Mouse (Mus musculus) midbrain, embryonic 15.5 days (tissue): ENCODE data around the gene Usp3. TPM values are rescaled to one million over a fixed set of nuclear protein-coding genes. Genes with fewer than 3 reads are reported as not detected.
A peak's percentile ranks its signal among the peaks of the same experiment; 100 is the strongest.

Source experiments
- ATAC-seq: fragments of 200-750 bp; cut with Nextera tagmentation; replicated peaks from 2 replicates; pipeline ENCODE4 v1.8.0; 2017; ENCODE audit warnings: moderate TSS enrichment
- H3K27ac ChIP-seq: fragments of 300-500 bp; sonication (generic); 2 replicates; pipeline ENCODE4 v1.5.1; 2015; ENCODE audit warnings: mild to moderate bottlenecking, inconsistent platforms
- H3K27me3 ChIP-seq: fragments of 300-500 bp; sonication (generic); replicated peaks from 2 replicates; pipeline ENCODE4 v1.6.1; 2015; ENCODE audit warnings: inconsistent platforms
- H3K36me3 ChIP-seq: fragments of 300-500 bp; sonication (generic); replicated peaks from 2 replicates; pipeline ENCODE4 v1.6.1; 2015; ENCODE audit warnings: inconsistent platforms
- H3K4me1 ChIP-seq: fragments of 300-500 bp; sonication (generic); 2 replicates; pipeline ENCODE4 v1.6.1; 2015; ENCODE audit warnings: inconsistent platforms
- H3K4me2 ChIP-seq: fragments of 300-500 bp; sonication (generic); 2 replicates; pipeline ENCODE4 v1.6.1; 2015; ENCODE audit warnings: inconsistent platforms, mild to moderate bottlenecking, moderate library complexity
- H3K4me3 ChIP-seq: fragments of 300-500 bp; sonication (generic); 2 replicates; pipeline ENCODE4 v1.5.1; 2015; ENCODE audit warnings: mild to moderate bottlenecking, inconsistent platforms
- H3K9ac ChIP-seq: fragments of 300-500 bp; sonication (generic); 2 replicates; pipeline ENCODE4 v1.6.1; 2015; ENCODE audit warnings: mild to moderate bottlenecking, inconsistent platforms
- H3K9me3 ChIP-seq: fragments of 300-500 bp; sonication (generic); 2 replicates; pipeline ENCODE4 v1.6.1; 2016; ENCODE audit warnings: inconsistent platforms
- WGBS: fragments of 180-500 bp; shearing (Covaris S2); methylation state at CpG from one replicate; pipeline ENCODE4 v1.1.7; 2015; ENCODE audit warnings: mixed read lengths; 5-methylcytosine and 5-hydroxymethylcytosine counted together
- polyA plus RNA-seq: library from polyadenylated mRNA; unstranded; fragments of >200 nt; fragmentation: Nextera tagmentation; extraction: Ambion mirVana; gene quantifications from 2 replicates; pipeline ENCODE4 v1.2.1, GENCODE M21; 2015

The Usp3 gene
- polyA plus RNA-seq, 1 experiment from 2014 or later = 77.3 TPM

DNA sequence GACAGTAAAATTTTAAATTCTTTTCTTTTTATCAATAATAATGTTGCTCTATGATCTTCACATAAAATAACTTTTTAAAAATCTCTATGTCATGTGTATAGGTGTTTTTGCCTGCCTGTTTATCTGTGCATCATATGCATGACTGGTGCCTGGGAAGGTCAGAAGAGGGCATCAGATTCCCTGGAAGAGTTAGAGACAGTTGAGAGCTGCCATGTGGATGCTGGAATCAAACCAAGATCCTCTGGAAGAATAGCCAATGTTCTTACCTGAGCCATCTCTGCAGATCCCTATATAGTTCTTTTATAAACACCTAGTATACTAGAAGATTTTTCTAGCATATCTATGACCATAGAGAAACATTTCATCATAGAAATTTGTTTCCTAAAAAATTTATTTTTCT lies 8.8 kb downstream of the Usp3 start:
- Histone ChIP-seq H3K36me3 (no peaks in the 10 kb centered on the region), H3K9me3 (no peaks in the 10 kb centered on the region), H3K9ac (no peak overlapping the region), H3K4me3 (no peak overlapping the region), H3K27ac (no peak overlapping the region), H3K27me3 (no peaks in the 10 kb centered on the region), H3K4me2 (no peak overlapping the region), H3K4me1 (peaks cover 10% of the 10 kb centered on the region; the same call in 1 of the 2 replicates)
- no peak for ATAC-seq

DNA sequence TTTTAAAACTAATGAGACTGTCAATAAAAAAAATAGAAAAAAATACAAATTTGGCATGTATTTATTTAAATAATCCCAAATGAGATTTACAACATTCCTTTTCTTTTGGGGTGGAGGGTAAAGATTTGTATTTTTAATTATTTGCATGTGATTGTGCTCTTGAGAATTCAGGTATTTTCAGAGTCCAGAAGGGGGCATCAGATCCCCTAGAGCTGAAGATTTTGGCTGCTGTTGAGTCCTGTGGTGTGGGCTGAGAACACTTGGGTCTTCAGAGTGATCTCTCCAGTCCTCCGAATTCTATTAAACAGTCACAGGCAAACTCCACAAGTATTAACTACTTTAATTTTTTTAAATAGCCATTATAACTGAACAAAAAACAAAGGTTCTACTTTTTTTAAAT lies 9.7 kb downstream of the Usp3 start:
- H3K4me3 ChIP-seq = no peak overlapping the region
- H3K27me3 ChIP-seq = no peaks in the 10 kb centered on the region
- no peak overlapping the region for H3K27ac ChIP-seq
- 93% methylated on average over 1 of the region's 1 CpGs for WGBS
- H3K9me3 ChIP-seq = no peaks in the 10 kb centered on the region
- H3K4me1 ChIP-seq = peaks cover 7% of the 10 kb centered on the region; the same call in 1 of the 2 replicates
- H3K36me3 ChIP-seq = no peaks in the 10 kb centered on the region
- H3K9ac ChIP-seq = no peak overlapping the region
- no peak overlapping the region for H3K4me2 ChIP-seq
- ATAC-seq = no peak

DNA sequence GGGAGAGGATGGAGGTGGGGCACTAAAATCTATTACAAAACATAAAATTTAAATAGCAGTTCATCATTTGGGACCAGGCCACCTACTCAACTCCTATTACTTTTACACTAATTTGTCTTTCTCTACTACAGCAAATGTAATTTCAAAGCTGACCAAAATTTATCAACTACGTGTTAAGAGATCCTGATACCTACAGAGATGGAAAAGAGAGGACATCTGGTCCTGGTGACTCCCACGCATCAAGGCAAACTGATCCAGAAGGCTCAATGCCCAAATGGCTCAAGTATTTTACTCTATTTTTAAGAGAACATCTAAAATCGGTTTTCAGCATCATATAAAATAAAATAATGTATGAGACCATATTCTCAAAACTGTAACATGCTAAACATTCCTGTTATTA lies 11.2 kb downstream of the Usp3 start:
- H3K4me3 ChIP-seq = no peak overlapping the region
- H3K4me1 ChIP-seq = peaks cover 4% of the 10 kb centered on the region; the same call in 1 of the 2 replicates
- no peak overlapping the region for H3K27ac ChIP-seq
- H3K9me3 ChIP-seq = no peaks in the 10 kb centered on the region
- H3K36me3 ChIP-seq = no peaks in the 10 kb centered on the region
- no peak overlapping the region for H3K4me2 ChIP-seq
- no peak overlapping the region for H3K9ac ChIP-seq
- H3K27me3 ChIP-seq = no peaks in the 10 kb centered on the region
- no peak for ATAC-seq
- 91% methylated on average over 3 of the region's 3 CpGs for WGBS

DNA sequence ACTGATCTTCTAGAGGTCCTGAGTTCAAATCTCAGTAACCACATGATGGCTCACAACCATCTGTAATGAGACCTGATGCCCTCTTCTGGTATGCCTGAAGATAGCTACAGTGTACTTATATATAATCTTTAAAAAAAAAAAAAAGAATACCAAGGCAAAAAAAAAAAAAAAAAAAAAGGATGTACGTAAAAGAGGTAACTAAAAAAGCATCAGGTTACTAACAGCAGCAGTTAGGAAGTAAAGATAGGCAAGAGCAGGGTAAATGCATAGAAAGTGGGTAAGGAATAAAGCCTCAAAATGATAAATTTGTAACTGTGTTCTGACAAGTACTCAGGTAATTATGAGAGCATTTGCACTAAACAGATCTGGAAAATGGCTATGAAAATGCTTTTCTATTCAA lies 12.2 kb downstream of the Usp3 start:
- Histone ChIP-seq H3K27ac (no peak overlapping the region), H3K9me3 (no peaks in the 10 kb centered on the region), H3K36me3 (no peaks in the 10 kb centered on the region), H3K9ac (no peak overlapping the region), H3K27me3 (no peaks in the 10 kb centered on the region), H3K4me2 (no peak overlapping the region), H3K4me3 (no peak overlapping the region), H3K4me1 (0 out of 2 replicates have a peak, but pooled peaks cover 3% of the 10 kb centered on the region)
- no peak for ATAC-seq
- 100% methylated on average over 1 of the region's 1 CpGs for WGBS

GRCm38 (mm10) chr9:66575878-66576238 lies 17.1 kb downstream of the Usp3 start:
- H3K4me1 ChIP-seq = 0 out of 2 replicates have a peak, but pooled peaks cover 3% of the 10 kb centered on the region
- WGBS = 90% methylated on average over 1 of the region's 1 CpGs
- no peak overlapping the region for H3K27ac ChIP-seq
- no peaks in the 10 kb centered on the region for H3K27me3 ChIP-seq
- H3K9me3 ChIP-seq = no peaks in the 10 kb centered on the region
- no peak overlapping the region for H3K4me2 ChIP-seq
- H3K4me3 ChIP-seq = no peak overlapping the region
- no peak overlapping the region for H3K9ac ChIP-seq
- H3K36me3 ChIP-seq = no peaks in the 10 kb centered on the region
- no peak for ATAC-seq

- Histone ChIP-seq H3K4me3 (no peak overlapping the region), H3K9me3 (no peaks in the 10 kb centered on the region), H3K9ac (no peak overlapping the region), H3K36me3 (no peaks in the 10 kb centered on the region), H3K4me1 (0 out of 2 replicates have a peak, but pooled peaks cover 3% of the 10 kb centered on the region), H3K4me2 (no peak overlapping the region), H3K27me3 (no peaks in the 10 kb centered on the region), H3K27ac (no peak overlapping the region)
- WGBS = 76% methylated on average over 1 of the region's 1 CpGs
- no peak for ATAC-seq
Observed at GRCm38 (mm10) chr9:66575041-66575877, 17.7 kb downstream of the Usp3 start.

DNA sequence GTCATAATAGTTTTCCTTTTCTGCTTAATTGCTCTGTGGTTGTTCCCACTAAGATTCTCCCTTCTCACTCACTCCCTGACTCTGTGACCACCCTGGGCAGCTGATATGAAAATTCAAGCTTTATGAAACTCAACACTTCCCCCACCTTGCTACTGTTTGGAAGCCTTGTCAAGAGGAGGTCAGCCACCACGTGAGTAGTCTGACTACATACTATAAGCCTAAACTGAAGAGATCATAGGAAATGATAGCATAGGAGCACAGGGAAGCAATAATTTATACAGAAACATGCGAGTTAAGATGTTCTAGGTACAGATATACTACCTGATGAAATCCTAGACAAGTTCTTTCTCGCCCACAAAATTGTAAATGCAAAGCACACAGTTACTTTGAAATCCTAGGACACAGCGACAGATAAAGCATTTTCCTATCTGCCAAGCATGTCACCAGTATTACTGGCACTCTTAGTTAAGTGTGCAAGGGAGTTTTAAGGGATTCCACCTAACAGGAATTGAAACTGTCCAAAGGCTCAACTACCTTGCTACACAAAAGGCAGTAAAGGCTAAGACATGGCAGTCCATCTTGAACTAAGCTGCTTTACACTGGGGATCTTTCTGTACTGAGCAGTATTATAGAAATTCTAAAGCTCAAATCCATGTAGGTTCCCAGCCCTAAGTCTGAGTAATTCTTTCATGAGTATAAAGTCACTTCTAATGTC lies 20.8 kb downstream of the Usp3 start:
- no peak for ATAC-seq
- 75% methylated on average over 4 of the region's 4 CpGs for WGBS

GRCm38 (mm10) chr9:66562215-66562614 lies 30.7 kb downstream of the Usp3 start:
- 92% methylated on average over 1 of the region's 1 CpGs for WGBS
- Histone ChIP-seq H3K27ac (no peak overlapping the region), H3K4me1 (peaks cover 6% of the 10 kb centered on the region; the same call in 1 of the 2 replicates), H3K9me3 (no peaks in the 10 kb centered on the region), H3K27me3 (no peaks in the 10 kb centered on the region), H3K36me3 (no peaks in the 10 kb centered on the region), H3K4me2 (no peak overlapping the region), H3K4me3 (no peak overlapping the region), H3K9ac (no peak overlapping the region)
- ATAC-seq = no peak

More for the DNA sequence above, 20.8 kb downstream of the Usp3 start:
- Histone ChIP-seq H3K27ac (no peak overlapping the region), H3K9ac (no peak overlapping the region), H3K4me1 (0 out of 2 replicates have a peak, but pooled peaks cover 3% of the 10 kb centered on the region), H3K27me3 (no peaks in the 10 kb centered on the region), H3K4me2 (no peak overlapping the region), H3K9me3 (no peaks in the 10 kb centered on the region), H3K4me3 (no peak overlapping the region), H3K36me3 (no peaks in the 10 kb centered on the region)

DNA sequence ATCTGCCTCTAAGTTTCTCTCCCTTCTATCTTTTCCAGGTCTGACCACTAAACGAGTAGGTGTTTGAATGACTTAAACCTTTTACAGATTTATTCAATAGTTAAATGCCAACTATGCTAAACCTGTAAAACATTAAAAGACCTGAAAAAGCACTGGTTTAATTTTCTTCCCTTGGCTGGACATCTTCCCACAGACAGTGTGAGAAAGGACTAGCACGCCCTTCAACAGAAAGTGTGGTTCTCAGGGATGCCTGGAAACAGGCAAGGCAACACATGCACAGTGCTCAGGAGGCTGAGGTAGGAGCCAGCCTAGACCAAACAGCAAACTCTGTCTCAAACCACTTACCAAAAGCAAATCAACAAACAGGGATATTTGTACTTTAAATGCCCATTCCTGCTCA lies 31.4 kb downstream of the Usp3 start:
- no peak overlapping the region for H3K4me2 ChIP-seq
- no peaks in the 10 kb centered on the region for H3K9me3 ChIP-seq
- H3K36me3 ChIP-seq = no peaks in the 10 kb centered on the region
- no peak overlapping the region for H3K4me3 ChIP-seq
- no peak overlapping the region for H3K9ac ChIP-seq
- ATAC-seq = no peak
- no peak overlapping the region for H3K27ac ChIP-seq
- no peaks in the 10 kb centered on the region for H3K27me3 ChIP-seq
- H3K4me1 ChIP-seq = peaks cover 6% of the 10 kb centered on the region; the same call in 1 of the 2 replicates
- WGBS = 91% methylated on average over 2 of the region's 2 CpGs

GRCm38 (mm10) chr9:66560728-66561127 lies 32.2 kb downstream of the Usp3 start:
- Histone ChIP-seq H3K9me3 (no peaks in the 10 kb centered on the region), H3K4me2 (no peak overlapping the region), H3K4me1 (peaks cover 6% of the 10 kb centered on the region; the same call in 1 of the 2 replicates), H3K36me3 (no peaks in the 10 kb centered on the region), H3K4me3 (no peak overlapping the region), H3K27me3 (no peaks in the 10 kb centered on the region), H3K9ac (no peak overlapping the region), H3K27ac (no peak overlapping the region)
- ATAC-seq = no peak
- WGBS = 77% methylated on average over 1 of the region's 1 CpGs

DNA sequence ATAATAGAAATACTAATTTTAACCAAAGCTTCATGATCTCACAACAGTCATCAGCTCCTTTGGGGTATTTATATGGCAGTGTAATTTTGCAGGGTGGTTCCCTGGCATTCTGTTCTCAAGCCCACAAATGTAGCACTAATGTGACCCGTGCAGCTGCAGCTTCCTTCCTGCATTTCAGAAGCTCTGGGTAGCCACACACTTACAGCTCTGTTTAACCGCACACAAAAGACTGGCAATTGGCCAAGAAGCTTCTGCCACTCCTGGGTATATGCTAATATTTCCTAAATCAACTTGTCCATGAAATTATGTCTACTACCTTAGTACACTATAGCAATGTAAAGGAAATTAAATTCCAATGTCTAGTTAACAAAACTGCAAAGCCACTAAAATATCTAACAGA lies 32.6 kb downstream of the Usp3 start:
- Histone ChIP-seq H3K4me1 (peaks cover 6% of the 10 kb centered on the region; the same call in 1 of the 2 replicates), H3K9me3 (no peaks in the 10 kb centered on the region), H3K27me3 (no peaks in the 10 kb centered on the region), H3K27ac (0 out of 2 replicates have a peak overlapping the region, but pooled peaks have one; percentile 48), H3K4me3 (no peak overlapping the region), H3K4me2 (no peak overlapping the region), H3K36me3 (no peaks in the 10 kb centered on the region), H3K9ac (no peak overlapping the region)
- ATAC-seq = no peak
- WGBS = 11% methylated on average over 2 of the region's 2 CpGs

GRCm38 (mm10) chr9:66558971-66559370 lies 34.0 kb downstream of the Usp3 start:
- H3K4me3 ChIP-seq = no peak overlapping the region
- no peaks in the 10 kb centered on the region for H3K36me3 ChIP-seq
- no peak overlapping the region for H3K27ac ChIP-seq
- WGBS = 97% methylated on average over 4 of the region's 4 CpGs
- H3K9ac ChIP-seq = no peak overlapping the region
- ATAC-seq = no peak
- H3K4me2 ChIP-seq = no peak overlapping the region
- H3K9me3 ChIP-seq = no peaks in the 10 kb centered on the region
- peaks cover 6% of the 10 kb centered on the region; the same call in 1 of the 2 replicates for H3K4me1 ChIP-seq
- no peaks in the 10 kb centered on the region for H3K27me3 ChIP-seq
